Mouse (Mus musculus) layer of hippocampus, adult 18-20 months (tissue): ENCODE measurements around the gene Rnf216. TPM values are rescaled to one million over a fixed set of nuclear protein-coding genes. Genes with fewer than 3 reads are reported as not detected.

Source experiments
- DNase-seq, 2 experiments: peaks; one replicate each; pipeline ENCODE4 v3.0.0; 2022; ENCODE audit warnings: low spot score in 2 of 2
- total RNA-seq, 2 experiments: library from RNA; stranded (reverse); gene quantifications; 2 replicates each; pipeline ENCODE4 v1.2.3; 2021

Rnf216 gene
- total RNA-seq, 2 experiments from 2014 or later: 48.2 to 49.3 TPM

DNA sequence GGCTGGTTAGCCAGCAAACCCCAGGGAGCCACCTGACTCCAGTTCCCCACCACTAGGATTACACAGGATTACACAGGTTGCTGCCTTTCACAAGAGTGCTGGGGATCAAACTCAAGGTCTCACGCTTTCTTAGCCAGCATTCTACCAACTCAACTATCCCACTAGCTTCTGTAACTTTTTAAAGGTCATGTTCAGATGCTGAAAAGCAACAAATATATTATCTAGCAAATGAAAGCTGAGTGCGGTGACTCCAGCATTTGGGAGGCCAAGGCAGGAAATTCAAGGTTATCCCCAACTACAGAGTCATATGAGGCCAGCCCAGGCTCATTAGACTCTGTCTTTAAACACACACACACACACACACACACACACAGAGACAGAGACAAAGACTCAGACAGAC lies 9.6 kb downstream of the Rnf216 start:
- DNase-seq: no peak

DNA sequence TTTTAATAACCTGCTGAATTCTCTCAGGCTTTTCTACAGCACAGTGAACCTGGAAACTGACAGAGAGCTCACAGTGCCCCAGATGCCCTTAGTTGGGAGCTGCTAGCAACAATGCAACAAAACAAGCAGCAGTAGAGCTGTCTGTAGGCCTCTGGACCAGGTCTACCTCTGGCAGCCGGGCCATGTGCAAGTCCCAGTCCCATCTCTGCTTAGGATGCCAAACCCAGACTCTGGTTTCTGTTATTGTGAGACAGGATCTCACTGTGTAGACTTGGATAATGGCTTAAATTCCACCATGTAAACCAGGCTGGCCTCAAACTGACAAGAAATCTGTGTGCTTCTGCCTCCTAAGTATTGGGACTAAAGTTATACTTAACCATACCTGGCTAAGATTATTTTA lies 11.2 kb downstream of the Rnf216 start:
- no peak for DNase-seq

DNA sequence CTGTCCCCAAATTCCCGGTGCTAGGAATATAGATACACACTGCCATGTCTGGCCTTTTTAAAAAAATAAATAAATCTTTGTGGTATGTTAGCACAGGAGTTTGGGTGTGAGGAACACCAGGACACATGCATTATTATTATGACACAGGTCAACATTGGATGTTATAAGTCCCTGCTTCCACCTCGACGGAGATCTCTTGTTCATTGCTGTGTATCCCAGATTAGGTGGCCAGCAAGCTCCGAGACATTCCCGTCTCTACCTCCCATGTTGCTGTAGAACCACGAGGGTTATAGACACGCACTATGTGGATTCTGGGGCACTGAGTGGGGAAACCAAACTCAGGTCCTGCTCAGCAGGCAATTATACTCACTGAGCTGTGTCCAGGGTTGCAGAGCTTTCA lies 17.5 kb downstream of the Rnf216 start:
- no peak for DNase-seq

DNA sequence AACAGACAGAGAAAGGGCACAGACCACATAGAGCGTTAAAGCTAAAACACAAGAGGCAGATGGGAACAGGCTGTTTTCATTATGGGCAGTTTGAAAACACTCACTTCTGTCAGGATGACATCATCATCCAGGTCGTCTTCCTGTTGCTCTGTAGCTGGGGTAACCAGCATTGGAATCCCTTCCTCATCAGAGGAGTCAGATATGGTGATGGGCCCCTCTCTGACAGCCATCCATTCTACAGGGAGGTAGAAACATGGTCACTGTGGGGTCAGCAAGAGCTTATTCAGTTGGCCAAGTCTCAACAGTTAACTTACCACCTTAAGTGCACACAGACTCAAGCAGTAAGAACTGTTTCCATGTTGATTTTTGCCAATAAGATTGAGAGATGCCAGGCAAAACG lies 19.9 kb downstream of the Rnf216 start:
- DNase-seq: no peak

DNA sequence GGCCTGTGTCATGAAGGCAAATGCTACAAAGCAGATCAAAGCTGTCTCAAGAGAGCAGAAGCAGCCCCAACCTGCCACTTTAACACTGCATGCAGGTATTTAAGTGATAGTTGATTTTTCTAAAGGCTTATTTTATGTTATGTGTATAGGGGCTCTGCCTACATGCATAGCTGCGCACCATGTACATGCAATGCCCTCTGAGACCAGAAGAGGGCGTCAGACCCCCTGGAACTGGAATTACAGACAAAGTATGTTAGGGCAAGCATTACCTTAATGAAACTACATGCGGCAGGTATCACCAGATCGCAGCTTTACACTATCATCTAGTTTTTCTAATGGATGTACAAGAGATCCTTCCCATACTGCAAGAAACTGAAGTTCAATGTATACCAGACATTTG lies 27.9 kb downstream of the Rnf216 start:
- DNase-seq: no peak

DNA sequence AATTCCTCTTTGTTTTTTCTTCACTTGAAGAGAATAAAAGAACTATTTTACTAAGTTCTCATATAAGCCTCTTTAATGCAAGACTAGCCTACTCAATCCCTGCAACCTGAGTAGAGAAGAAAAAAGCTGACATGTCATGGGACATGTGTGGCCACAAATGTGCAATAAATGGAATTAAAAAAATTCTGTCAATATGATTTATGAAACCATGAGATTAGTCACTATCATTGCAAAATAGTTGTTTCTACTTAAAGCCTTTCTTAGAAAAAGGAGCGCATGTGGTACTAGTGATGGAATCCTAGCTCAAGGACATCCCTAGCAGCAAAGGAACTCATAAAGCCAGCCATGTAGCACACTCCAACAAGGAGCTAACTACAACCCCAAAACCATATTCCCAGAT lies 33.0 kb downstream of the Rnf216 start:
- no peak for DNase-seq

DNA sequence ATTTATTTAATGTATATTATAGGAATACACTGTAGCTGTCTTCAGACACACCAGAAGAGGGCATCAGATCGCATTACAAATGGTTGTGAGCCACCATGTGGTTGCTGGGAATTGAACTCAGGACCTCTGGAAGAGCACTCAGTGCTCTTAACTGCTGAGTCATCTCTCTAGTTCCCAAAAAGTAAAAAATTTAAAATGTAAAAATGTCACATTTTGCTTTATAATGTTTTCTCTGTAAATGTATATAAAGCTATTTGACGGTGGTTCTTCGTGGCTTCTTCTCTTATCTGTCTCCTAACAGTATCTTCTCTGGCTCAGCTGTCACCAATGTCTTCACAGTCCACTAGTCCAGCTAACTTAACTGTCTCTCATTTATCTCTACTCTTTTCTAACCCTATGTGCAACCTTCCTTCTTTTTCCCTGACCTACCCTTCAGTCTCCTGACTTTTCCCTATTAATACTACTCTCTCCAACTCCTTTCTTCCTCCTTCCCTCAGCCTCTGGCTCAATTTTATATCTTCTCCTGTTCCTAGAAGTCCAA lies 36.1 kb downstream of the Rnf216 start:
- no peak for DNase-seq

DNA sequence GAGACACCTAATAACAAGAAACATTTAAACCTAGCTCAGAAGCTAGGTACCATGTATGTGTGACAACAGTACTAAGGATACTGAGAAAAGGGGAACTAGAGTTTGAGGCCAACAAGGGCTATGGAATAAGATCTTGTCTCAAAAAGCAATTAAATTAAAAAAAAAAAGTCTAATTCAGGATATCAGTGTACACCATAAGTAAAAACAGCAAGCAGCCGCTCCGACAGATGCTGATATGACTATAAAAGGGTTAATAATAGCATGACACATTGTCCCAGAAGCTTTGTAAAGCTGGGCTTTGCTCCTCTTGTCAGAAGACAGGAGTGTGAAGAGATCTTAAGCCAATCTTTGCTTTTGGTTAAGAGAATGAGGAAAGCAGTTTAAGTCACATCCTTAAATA lies 36.8 kb downstream of the Rnf216 start:
- DNase-seq: no peak

DNA sequence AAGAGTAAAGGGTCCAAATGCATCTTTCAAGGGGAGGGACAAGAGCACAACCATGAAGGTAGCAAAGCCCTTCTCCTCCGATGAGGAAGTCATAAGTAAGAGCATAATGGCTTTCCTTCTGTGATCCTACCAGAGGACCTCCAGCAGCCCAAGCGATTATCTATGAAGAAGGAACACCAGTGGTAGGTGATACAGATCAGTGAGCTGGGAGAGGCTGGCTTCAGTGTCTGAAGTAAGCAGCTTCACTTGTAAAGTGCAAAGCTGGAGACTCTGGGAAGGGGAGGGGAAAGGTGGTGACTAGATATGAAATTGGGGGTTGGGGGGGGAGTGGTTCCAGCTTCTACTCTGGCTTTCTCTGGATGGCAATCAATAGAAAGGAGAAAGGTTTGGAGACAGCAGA lies 43.7 kb downstream of the Rnf216 start:
- no peak for DNase-seq

DNA sequence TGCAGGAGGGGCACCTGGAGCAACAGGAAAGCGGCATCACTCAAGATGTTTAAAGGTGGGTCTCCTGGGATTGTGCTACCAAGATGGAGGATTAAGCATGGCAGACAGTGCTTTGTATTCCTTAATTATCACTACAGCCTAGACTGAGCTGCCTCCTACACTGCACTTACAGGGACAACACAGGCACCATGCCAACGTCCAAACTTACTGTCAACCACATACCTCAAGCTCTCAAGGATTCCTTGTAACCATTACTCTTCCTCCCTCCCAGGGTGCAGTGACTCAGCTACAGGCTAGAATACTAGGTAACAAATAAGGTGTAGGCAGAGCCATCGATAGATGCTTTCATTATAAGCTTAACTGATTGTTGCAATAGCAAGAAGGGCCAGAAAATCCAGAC lies 44.4 kb downstream of the Rnf216 start:
- DNase-seq: no peak

DNA sequence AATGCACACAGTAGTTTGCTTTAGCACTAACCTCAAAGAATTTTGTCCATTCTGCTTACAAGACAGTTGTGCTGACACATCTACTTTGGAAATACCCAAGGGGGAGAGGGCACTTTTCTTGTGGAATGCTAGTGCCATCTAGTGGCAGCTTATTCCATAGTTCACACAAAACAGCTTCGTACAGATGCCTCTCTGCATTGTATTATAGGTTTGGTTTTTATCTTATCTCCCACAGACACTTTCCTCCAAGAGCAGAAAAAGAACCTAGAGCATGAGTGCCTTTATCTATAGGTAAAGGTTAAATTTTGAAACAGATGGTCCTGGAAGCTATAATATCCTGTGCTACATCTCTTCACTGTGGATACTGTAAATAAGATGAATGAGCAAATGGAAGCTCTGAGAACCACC lies 46.2 kb downstream of the Rnf216 start:
- DNase-seq: peak; percentile 61 to 90

DNA sequence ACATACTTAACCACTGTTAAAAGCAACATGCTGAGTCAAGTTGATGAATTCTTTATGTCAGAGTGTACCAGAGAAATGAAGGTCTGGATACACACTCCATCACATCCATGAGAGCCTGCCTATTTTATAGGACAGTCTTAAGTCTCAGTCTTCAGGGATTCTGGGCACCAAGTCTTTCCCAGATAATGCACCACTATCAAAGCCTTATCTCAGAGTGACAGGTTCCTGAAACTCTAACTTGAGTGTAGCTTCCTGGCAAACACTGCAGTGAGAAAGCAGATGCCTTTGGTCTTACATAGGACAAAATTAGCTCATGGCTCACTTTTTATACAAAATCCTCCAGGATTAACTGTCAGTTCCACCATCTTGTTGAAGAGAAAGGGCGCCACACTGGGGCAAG lies 46.7 kb downstream of the Rnf216 start:
- no peak for DNase-seq

DNA sequence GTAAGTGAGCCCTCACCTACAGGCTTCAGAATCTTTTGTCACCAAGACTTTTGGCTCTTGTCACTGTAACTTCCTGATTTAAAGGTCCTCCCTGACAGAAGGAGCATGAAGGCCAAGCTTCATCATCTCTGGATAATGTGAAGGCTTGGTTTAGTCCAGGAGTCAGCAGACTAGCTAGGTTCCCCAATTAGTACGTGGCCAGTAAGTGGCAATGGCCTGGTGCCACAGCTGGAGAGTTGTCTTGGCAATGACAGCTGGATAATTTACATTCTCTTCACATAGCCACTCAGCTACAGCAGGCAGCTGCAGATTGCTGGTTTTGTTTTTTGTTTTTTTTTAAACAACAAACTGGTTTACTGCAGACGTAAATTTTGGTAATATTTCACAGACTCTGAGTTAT lies 47.6 kb downstream of the Rnf216 start:
- DNase-seq: no peak

DNA sequence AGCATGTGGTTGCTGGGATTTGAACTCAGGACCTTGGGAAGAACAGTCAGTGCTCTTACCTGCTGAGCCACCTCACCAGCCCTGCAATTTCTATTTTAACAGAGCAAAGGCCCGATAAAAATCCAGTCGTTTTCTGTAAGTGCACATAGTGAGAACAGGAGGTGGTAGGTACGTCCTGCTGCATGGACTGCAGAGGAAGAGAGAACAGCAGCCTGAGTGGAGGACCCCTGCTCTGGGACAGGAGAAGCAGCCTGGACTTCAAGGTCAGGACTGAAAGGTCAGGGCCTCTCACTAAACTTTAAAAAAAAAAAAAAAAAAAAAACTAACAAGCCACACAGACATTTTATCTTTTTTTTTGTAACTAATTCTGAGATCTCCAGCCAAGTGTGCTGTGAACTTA lies 50.5 kb downstream of the Rnf216 start:
- no peak for DNase-seq

DNA sequence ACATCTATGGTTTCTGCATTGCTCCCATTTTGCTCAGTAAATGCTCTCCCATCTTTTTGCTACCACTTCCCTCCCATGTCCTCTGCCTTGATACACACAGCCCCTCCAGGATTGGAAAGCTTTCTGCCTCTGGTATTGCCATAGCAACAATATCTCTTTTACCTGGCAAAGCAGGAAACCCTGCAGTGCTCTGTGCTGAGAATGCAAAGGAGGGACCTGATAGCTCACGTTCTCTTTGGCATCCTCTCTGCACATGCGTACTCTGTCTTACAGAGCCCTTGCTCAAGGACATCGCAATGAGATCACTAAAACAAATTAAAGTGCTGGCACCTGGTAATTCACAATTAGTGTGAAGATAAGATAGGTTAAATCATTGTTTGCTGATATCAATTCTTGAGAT lies 51.3 kb downstream of the Rnf216 start:
- no peak for DNase-seq

DNA sequence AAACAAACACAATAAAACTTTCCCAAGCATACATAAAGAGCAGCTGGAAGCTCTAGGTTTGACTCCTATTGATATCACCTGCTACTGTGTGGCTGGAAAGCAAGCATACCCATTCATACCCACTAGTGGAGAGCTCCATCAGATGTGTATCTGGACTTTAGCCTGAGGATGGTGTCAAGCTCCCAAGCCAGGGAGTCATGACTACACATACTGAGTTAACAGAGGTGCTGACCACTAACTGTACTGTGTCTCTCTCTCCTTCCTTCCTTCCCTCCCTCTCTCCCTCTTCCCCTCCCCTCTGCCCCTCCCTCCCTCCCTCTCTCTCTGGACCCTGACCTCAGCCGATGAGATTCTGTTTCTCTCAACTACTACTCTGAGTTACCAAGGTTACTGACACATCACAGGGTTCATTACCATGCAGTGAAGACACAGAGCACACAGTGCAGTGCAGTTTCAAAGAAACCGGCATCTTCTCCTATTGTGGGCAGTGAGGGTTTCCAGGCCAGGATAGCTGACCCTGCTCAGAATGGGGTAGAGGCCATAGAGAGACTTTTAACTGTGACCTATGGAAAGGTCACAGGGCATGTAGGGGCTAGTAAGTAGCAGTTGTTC lies 51.9 kb downstream of the Rnf216 start:
- DNase-seq: no peak

DNA sequence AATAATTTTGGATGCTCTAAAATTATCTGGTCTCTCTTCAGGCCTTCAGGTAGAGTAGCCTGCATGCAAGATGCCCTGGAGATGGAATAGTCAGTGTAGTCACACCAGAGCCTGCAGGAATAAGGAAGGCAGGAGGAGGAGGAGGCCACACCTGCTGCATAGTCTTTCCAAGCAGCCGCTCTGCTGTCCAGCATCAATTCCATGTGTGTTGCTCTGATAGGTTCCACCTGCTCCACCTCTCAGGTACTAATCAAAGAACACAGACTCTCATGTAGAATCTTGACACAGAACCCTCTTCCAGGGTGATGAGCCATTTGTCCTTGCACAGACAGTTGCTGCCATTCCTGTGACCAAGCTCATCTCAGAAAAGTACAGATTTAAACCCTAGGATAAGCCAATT lies 52.8 kb downstream of the Rnf216 start:
- no peak for DNase-seq

DNA sequence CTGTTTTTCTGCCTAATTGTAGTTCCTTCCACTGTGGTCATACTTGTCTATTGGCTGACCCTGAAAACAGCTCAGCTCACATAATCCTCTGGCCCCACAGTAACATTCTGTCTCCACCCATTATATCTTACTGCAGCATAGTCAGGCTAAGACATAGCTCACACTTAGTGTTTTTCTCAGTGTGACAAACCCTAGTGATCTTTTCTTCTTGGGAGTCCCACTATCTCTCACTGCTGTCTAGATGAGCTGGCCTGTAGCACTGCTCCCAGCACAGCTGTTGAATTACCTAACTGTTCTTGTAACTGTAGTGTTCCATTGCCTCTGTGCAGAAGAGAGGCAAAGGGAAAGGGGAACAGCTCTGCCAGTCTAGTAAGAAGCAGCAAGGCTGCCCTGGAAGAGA lies 53.6 kb downstream of the Rnf216 start:
- no peak for DNase-seq

DNA sequence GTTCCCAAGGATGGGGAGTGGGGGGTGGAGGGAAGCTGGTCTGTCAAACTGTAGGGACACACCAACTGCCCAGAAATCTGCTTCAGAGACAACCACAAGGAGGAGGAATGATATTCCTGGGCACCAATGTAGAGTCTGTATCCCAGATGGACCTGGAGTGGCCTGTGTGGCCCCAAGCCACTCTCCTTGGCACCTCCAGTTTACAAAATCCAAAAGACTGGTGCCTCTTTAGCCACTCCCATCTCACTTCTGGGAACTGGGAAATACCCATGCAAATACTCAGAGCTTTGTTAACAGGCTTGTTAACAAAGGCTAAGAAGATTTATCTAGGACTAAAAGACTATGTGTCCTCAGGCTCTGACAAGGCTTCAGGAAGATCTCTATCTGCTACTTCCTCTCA lies 54.1 kb downstream of the Rnf216 start:
- DNase-seq: no peak

DNA sequence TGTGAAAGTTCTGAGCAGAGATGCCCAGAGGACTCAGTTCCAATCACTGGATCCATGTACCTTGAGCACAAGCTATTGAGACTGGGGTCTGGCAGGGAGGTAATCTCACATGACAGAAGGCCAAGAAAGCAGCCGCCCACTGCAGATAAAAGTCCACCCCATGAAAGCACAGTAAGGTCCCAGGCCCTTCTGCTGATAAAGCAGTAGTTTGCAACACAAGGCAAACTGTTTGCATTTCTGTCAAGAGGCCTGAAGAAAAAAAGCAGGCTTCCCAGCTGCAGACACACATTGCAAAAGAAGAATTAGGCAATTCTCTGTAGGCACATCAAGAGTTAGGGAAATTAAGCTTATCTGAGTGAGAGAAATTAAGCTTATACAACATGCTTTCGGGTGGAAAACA lies 54.6 kb downstream of the Rnf216 start:
- no peak for DNase-seq

DNA sequence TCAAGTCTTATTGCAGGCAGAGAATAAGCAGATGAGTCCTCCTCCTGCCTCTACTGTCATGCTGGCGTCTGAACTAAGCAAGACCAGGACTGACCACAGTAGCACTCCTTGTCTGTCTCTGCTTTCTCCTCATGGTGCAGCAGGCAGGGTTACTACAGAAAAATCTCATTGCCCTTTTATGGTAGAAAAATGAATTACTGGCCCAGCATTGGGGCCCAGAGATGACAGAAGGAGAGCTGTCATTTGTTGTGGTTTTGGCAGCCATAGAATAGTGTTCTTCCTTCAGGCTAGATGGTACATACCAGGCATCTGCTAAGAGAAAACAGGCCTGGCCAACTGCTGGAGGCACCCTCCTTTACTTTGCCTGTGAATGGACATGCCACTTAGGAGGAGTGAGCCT lies 55.0 kb downstream of the Rnf216 start:
- no peak for DNase-seq

DNA sequence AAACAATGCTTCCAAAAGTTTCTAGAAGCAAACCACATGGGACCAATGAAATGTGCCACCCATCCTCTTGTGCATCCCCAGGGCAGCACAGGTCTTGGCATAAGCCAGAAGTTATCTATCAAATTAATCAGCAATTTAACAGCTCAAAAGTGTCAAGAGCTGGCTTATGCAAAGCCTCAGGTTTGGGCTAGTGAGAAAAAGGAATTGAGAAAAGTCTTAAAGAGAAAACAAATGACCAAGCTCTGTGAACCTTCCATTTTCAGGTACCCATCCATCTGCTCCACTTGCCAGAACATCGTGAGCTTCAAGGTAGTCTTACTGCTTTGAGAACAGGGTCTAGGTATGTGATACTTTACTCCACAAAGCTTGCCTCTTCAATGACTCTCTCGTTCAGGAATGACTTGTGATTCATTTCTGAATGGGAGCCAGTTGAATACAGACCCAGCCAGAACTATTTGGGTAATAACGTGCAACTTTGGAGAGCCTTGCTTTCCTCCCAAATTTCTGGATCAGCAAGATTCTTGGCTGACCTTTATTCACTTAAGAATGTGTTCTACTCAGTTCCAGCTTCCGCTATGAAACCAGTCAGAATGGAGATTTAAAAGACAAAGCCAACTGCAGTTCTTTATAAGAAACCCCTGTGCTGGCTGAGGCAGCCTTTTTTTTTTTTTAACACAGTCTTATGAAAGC lies 56.5 kb downstream of the Rnf216 start:
- no peak for DNase-seq

DNA sequence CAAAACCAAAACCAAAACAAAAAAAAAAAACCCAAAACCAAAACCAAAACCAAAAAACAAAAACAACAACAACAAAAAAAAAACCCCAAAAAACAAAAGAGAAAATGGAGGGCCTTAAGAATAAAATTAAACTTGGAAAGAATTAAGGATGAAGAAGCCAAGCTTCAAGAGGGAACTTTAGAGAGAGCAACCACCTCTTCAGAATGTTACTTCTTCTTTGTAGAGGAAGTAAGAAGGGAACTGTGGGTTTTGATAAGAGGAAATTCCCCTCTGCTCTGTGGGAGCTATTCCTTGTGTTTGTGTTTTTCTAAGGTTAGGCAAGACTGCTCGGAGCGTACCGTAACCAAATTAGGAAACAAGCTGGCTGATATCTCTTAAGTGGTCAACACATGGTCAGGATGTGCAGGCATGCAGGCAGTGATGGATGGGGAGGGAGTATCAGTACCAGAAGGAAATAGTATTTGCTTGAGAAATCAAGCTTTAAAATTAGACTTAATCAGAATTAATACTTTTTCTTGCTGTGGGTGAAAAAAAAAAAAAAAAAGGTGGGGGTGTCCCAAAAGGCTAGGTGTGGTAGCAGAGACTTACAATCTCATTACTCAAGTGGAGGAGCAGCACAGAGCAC lies 57.2 kb downstream of the Rnf216 start:
- DNase-seq: no peak
